Mouse (Mus musculus) heart, embryonic 16.5 days (tissue): ENCODE results near the gene Smu1. TPM values are rescaled to one million over a fixed set of nuclear protein-coding genes. Genes with fewer than 3 reads are reported as not detected.

ENCODE experiments used
- ATAC-seq: fragments of 200-750 bp; cut with Nextera tagmentation; replicated peaks from 2 replicates; pipeline ENCODE4 v1.8.0; 2017; ENCODE audit warnings: moderate number of reproducible peaks; ENCODE audit not compliant: insufficient read depth, low FRiP score; ENCODE audit errors: extremely low read depth
- H3K27ac ChIP-seq: fragments of 300-500 bp; sonication (generic); 2 replicates; pipeline ENCODE4 v1.5.1; 2014; ENCODE audit warnings: mild to moderate bottlenecking, low read length, control low read depth, moderate library complexity
- H3K27me3 ChIP-seq: fragments of 300-500 bp; sonication (generic); 2 replicates; pipeline ENCODE4 v1.6.1; 2014; ENCODE audit warnings: low read length, mixed read lengths; ENCODE audit not compliant: control insufficient read depth, insufficient read depth
- H3K36me3 ChIP-seq: fragments of 300-500 bp; sonication (generic); 2 replicates; pipeline ENCODE4 v1.6.1; 2014; ENCODE audit not compliant: control insufficient read depth, insufficient read depth
- H3K4me1 ChIP-seq: fragments of 300-500 bp; sonication (generic); 2 replicates; pipeline ENCODE4 v1.6.1; 2014; ENCODE audit warnings: low read length, mixed read lengths; ENCODE audit not compliant: control insufficient read depth, insufficient read depth
- H3K4me2 ChIP-seq: fragments of 300-500 bp; sonication (generic); 2 replicates; pipeline ENCODE4 v1.6.1; 2014; ENCODE audit warnings: low read depth, mild to moderate bottlenecking, control low read depth, low read length
- H3K4me3 ChIP-seq: fragments of 300-500 bp; sonication (generic); 2 replicates; pipeline ENCODE4 v1.5.1; 2014; ENCODE audit warnings: mild to moderate bottlenecking, control low read depth, low read length
- H3K9ac ChIP-seq: fragments of 300-500 bp; sonication (generic); 2 replicates; pipeline ENCODE4 v1.6.1; 2014; ENCODE audit warnings: low read length, control low read depth
- H3K9me3 ChIP-seq: fragments of 300-500 bp; sonication (generic); replicated peaks from 2 replicates; pipeline ENCODE4 v1.6.1; 2016; ENCODE audit warnings: low read length; ENCODE audit not compliant: control insufficient read depth
- WGBS: fragments of 180-500 bp; shearing (Covaris S2); extraction: QIAGEN DNeasy Blood & Tissue Kit; methylation state at CpG from one replicate; pipeline ENCODE4 v1.1.7; 2014; 5-methylcytosine and 5-hydroxymethylcytosine counted together
- microRNA counts: library from miRNA; unstranded; fragments of <30 nt; microRNA quantifications from one replicate; lab custom pipeline; 2016
- microRNA-seq: library from miRNA; unstranded; fragments of <30 nt; microRNA quantifications from one replicate; pipeline ENCODE4, GENCODE M21; 2017
- polyA plus RNA-seq: library from polyadenylated mRNA; unstranded; fragments of >200 nt; fragmentation: Nextera tagmentation; extraction: Ambion mirVana; gene quantifications from 2 replicates; pipeline ENCODE4 v1.2.1, GENCODE M21; 2015

The Smu1 gene
- polyA plus RNA-seq, 1 experiment from 2014 or later, result 102 TPM

GRCm38 (mm10) chr4:40700216-40700615, 57.5 kb downstream of the Smu1 start:
- WGBS, result 82% methylated on average over 8 of the region's 8 CpGs
- ATAC-seq, result no peak
- Histone ChIP-seq H3K36me3 (peaks cover 4% of the 10 kb centered on the region), H3K9ac (no peak overlapping the region), H3K4me2 (no peak overlapping the region), H3K4me1 (peaks cover 13% of the 10 kb centered on the region), H3K4me3 (no peak overlapping the region), H3K9me3 (no peaks in the 10 kb centered on the region), H3K27me3 (no peaks in the 10 kb centered on the region), H3K27ac (no peak overlapping the region)

- H3K4me2 ChIP-seq, result no peak overlapping the region
- H3K4me1 ChIP-seq, result peaks cover 2% of the 10 kb centered on the region
- H3K9ac ChIP-seq, result no peak overlapping the region
- H3K27me3 ChIP-seq, result no peaks in the 10 kb centered on the region
- H3K36me3 ChIP-seq, result peaks cover 23% of the 10 kb centered on the region
- H3K4me3 ChIP-seq, result no peak overlapping the region
- no peak for ATAC-seq
- no peak overlapping the region for H3K27ac ChIP-seq
- WGBS, result 73% methylated on average over 7 of the region's 7 CpGs
- no peaks in the 10 kb centered on the region for H3K9me3 ChIP-seq
These were observed 60.7 kb downstream of the Smu1 start for GRCm38 (mm10) chr4:40697059-40697458.

- H3K4me2 ChIP-seq, result no peak overlapping the region
- H3K9ac ChIP-seq, result no peak overlapping the region
- no peaks in the 10 kb centered on the region for H3K27me3 ChIP-seq
- no peak overlapping the region for H3K4me3 ChIP-seq
- H3K9me3 ChIP-seq, result no peaks in the 10 kb centered on the region
- H3K4me1 ChIP-seq, result no peaks in the 10 kb centered on the region
- no peak overlapping the region for H3K27ac ChIP-seq
- 89% methylated on average over 11 of the region's 11 CpGs for WGBS
- no peak for ATAC-seq
- H3K36me3 ChIP-seq, result peaks cover 49% of the 10 kb centered on the region
These were observed 66.6 kb downstream of the Smu1 start for GRCm38 (mm10) chr4:40691100-40691499.

MicroRNAs encoded within 50 kb of the gene (microRNA counts, 519-probe panel; counts per million panel counts)
- 2,119 counts per million, percentile 29 among the panel's probes with 10 or more counts for microRNA mmu-miR-207 (lab: Ali Mortazavi, UCI)

Small RNA genes lying within 50 kb of the gene (microRNA-seq; reads per million reads assigned to microRNA genes)
- not detected for gene Mir207

Other genes with a start within 250 kb of the Smu1 start
- 29.1 and 31.5 TPM in 2 replicates for gene Aptx, start 54.7 kb downstream of the Smu1 start, polyA plus RNA-seq
- gene Dnaja1, start 35.8 kb downstream of the Smu1 start, polyA plus RNA-seq, result 238 and 262 TPM in 2 replicates
- gene B4galt1, start 96.1 kb upstream of the Smu1 start, polyA plus RNA-seq, result 54.5 and 61.5 TPM in 2 replicates
- gene Spink4, start 162.1 kb upstream of the Smu1 start, polyA plus RNA-seq, result 5.4 and 6.4 TPM in 2 replicates
- gene Bag1, start 190.4 kb upstream of the Smu1 start, polyA plus RNA-seq, result 189 and 218 TPM in 2 replicates
- 75.8 and 75.9 TPM in 2 replicates for gene Chmp5, start 190.5 kb upstream of the Smu1 start, polyA plus RNA-seq
- 55.6 and 57.6 TPM in 2 replicates for gene Nfx1, start 213.0 kb upstream of the Smu1 start, polyA plus RNA-seq